Mouse (Mus musculus): ENCODE measurements around the gene Tac2. TPM values are rescaled to one million over a fixed set of nuclear protein-coding genes. Genes with fewer than 3 reads are reported as not detected.

Gene Tac2
- total RNA-seq (2021), result not detected

GRCm38 (mm10) chr10:127724178-127724577 is at the start of gene Tac2:
Gene Tac2 (plus strand): TSS chr10:127724478.
- no peak for DNase-seq

GRCm38 (mm10) chr10:127674794-127675522 is 49.3 kb upstream of the Tac2 start:
- DNase-seq, result peak; percentile 94

- no peak for DNase-seq
Observed at GRCm38 (mm10) chr10:127675859-127676398, 48.3 kb upstream of the Tac2 start.

GRCm38 (mm10) chr10:127676691-127677548 is 47.4 kb upstream of the Tac2 start:
- DNase-seq, result peak; percentile 93

GRCm38 (mm10) chr10:127677591-127678336 is 46.5 kb upstream of the Tac2 start:
- peak; percentile 80 for DNase-seq

- DNase-seq, result no peak
Observed at GRCm38 (mm10) chr10:127679208-127679607, 45.1 kb upstream of the Tac2 start.

- DNase-seq, result no peak
Observed at GRCm38 (mm10) chr10:127679881-127680280, 44.4 kb upstream of the Tac2 start.

- no peak for DNase-seq
Observed at GRCm38 (mm10) chr10:127682886-127683285, 41.4 kb upstream of the Tac2 start.

- DNase-seq, result no peak
Observed at GRCm38 (mm10) chr10:127691053-127691452, 33.2 kb upstream of the Tac2 start.

- no peak for DNase-seq
Observed at GRCm38 (mm10) chr10:127694636-127695035, 29.6 kb upstream of the Tac2 start.

GRCm38 (mm10) chr10:127695775-127696174 is 28.5 kb upstream of the Tac2 start:
- DNase-seq, result no peak

GRCm38 (mm10) chr10:127698966-127699365 is 25.3 kb upstream of the Tac2 start:
- no peak for DNase-seq

GRCm38 (mm10) chr10:127703299-127703698 is 21.0 kb upstream of the Tac2 start:
- DNase-seq, result no peak

- DNase-seq, result no peak
Observed at GRCm38 (mm10) chr10:127704293-127704692, 20.0 kb upstream of the Tac2 start.

- DNase-seq, result no peak
Observed at GRCm38 (mm10) chr10:127704766-127705220, 19.5 kb upstream of the Tac2 start, which contains the start of gene Myo1a. Gene Myo1a (plus strand): TSS chr10:127705170.

GRCm38 (mm10) chr10:127705783-127706182 is 18.5 kb upstream of the Tac2 start:
- no peak for DNase-seq

- peak; percentile 69 for DNase-seq
Observed at GRCm38 (mm10) chr10:127707721-127708120, 16.6 kb upstream of the Tac2 start.

GRCm38 (mm10) chr10:127708850-127709370 is 15.4 kb upstream of the Tac2 start:
- DNase-seq, result no peak

GRCm38 (mm10) chr10:127710331-127710730 is 13.9 kb upstream of the Tac2 start:
- DNase-seq, result no peak

GRCm38 (mm10) chr10:127712736-127713135 is 11.5 kb upstream of the Tac2 start:
- no peak for DNase-seq

GRCm38 (mm10) chr10:127721671-127722418 is 2.4 kb upstream of the Tac2 start:
- peak; percentile 21 for DNase-seq

Data from heart, postnatal 4 days (tissue).